Mouse (Mus musculus) common myeloid progenitor, adult 5-6 weeks (primary cell): ENCODE results near the gene Peak1. TPM values are rescaled to one million over a fixed set of nuclear protein-coding genes. Genes with fewer than 3 reads are reported as not detected.

Experiments
- ATAC-seq: replicated peaks from 2 replicates; pipeline ENCODE4 v1.8.0; 2016; ENCODE audit warnings: low read depth, mild to moderate bottlenecking, moderate TSS enrichment, inconsistent platforms; ENCODE audit not compliant: poor library complexity, severe bottlenecking
- total RNA-seq: library from RNA; stranded (forward); fragments of 200-1000, 187-1606 nt; gene quantifications from 2 replicates; pipeline ENCODE4 v1.2.3, GENCODE M21; 2017

Gene Peak1
- 24.8 and 30.2 TPM in 2 replicates for total RNA-seq

DNA sequence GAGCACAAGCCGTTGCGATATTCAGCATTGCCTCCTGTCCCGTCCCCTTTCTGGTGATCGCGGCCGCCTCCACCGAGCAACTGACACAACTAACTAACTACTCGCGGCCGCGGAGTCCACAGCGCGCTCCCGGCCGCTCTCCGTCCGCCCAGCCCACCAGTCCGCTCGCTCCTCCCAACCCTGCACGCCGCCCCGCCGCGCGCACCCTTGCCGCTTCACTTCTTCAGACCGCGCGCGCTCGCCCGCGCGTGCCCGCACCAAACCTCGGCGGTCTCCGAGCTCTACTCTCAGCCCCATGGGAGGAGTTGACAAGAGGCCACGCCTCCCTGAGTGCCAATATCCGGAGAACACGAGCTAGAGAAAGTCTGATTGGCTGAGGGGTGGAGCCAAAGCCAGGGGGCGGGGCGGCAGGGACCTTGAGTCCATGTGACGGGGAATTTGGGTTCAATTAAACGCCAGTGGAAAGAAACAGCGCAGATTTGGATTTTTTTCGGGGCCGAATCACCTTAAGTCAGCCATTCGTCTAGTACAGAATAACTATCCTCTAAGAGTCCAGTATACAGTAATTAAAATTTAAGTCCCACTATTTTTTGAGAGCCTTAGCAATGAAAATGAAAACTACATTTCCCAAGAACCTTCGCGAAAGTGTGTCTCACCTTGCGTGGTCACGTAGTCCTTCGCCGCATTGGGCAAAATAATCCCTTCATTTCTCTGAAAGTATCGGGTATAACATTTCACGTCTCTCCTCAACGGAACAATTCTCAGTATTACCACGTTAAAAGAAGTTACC, at the start of gene Peak1, which contains the start of gene Hmg20a:
Gene Peak1 (minus strand): TSS at position 120 of the 790 bp plus-strand sequence.
Gene Hmg20a (plus strand): TSS at position 662 of the 790 bp plus-strand sequence.
- ATAC-seq = peak; percentile 87

DNA sequence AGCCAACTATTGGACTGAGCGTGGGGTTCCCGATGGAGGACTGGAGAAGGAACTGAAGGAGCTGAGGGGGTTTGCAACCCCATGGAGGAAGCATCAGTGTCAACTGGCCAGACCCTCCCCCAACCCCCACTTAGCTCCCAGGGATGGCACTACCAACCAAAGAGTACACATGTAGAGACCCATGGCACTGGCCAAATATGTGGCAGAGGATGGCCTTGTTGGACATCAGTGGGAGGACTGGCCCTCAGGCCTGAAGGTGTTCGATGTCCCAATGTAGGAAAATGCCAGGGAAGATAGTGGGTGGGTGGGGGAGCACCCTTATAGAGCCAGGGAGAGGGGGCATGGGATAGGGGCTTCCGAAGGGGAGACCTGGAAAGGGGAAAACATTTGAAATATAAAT, 48.4 kb upstream of the Peak1 start:
- ATAC-seq = no peak

GRCm38 (mm10) chr9:56464863-56465654, 47.2 kb upstream of the Peak1 start:
- ATAC-seq = peak; percentile 94

DNA sequence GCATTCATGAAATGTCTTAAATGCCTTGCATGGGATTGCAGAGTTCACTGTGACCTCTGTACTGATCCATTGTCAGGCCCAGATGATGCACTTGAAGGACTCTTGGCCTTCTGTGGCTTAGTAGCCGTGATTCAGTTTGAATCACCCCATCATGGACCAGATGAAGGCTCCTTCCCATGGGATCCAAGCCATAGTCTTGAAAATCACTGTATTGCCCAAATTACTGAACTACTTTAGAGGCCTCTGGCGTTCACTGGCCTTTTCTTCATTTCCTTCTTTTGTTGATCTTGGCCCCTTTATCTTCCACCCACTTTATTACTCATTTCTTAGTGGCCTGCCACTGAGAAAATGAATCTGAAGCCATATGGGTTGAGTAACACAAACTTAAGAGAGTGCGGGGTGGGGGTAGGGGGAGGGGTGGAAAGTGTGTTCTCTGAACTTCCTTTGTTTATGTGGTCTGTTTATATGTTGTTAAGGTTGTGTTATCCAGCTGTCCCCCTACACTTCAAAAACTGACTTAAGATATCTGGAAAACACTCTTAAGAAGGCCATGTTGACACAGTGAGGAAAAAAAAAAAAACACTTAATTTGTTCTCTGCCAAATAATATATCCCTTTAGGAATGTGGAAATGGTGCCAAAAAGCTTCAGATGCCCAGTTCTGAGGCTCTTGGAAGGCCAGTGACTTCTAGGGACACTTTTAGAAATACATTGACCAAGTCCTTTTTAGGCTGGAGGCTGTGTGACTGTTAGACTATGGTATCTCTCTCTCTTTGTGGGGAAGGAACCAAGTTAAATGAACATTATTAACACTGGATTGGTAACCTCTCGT, 46.0 kb upstream of the Peak1 start:
- no peak for ATAC-seq

DNA sequence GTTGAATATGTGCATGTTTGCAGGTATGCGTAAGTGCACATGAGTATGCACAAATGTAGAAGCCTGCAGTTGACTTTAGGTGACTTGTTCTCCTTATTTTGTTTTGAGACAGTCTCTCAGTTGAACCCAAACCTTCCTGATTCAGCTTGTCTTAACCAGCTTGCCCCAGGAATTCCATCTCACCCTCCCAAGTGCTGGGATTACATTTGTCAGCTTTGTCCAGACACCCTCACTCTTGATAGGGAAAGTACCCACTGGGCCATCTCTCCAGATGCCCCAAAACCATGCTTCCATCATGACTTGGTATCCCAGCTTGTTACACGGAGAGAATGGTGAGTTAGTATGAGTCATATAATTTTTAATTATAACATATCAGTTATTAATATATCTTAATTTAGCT, 45.2 kb upstream of the Peak1 start:
- no peak for ATAC-seq

GRCm38 (mm10) chr9:56462606-56463005, 44.7 kb upstream of the Peak1 start:
- no peak for ATAC-seq

GRCm38 (mm10) chr9:56460987-56461386, 43.1 kb upstream of the Peak1 start:
- ATAC-seq = no peak

GRCm38 (mm10) chr9:56456426-56456825, 38.6 kb upstream of the Peak1 start:
- ATAC-seq = no peak

GRCm38 (mm10) chr9:56453038-56453815, 35.4 kb upstream of the Peak1 start:
- ATAC-seq = no peak

DNA sequence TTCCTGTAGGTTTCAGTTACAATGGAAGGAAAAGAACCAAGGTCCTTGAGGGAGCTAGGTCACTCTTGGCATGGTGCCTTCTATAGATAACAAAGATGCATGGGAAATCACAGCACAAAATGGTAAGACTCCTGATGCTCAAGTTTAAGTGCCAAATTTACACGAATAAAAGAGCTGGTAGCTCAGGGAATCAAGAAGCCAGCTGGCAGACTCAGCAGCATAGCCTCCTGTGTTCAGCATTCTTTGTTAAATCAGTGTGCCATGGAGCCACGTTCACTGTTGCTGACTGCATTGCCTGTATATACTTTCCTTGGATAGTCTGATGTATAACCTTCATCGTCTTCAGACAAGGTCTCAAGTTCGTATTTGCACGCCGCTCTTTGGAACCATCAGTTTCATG, 33.7 kb upstream of the Peak1 start:
- ATAC-seq = no peak

- no peak for ATAC-seq
Observed at GRCm38 (mm10) chr9:56439699-56440098, 21.8 kb upstream of the Peak1 start.

DNA sequence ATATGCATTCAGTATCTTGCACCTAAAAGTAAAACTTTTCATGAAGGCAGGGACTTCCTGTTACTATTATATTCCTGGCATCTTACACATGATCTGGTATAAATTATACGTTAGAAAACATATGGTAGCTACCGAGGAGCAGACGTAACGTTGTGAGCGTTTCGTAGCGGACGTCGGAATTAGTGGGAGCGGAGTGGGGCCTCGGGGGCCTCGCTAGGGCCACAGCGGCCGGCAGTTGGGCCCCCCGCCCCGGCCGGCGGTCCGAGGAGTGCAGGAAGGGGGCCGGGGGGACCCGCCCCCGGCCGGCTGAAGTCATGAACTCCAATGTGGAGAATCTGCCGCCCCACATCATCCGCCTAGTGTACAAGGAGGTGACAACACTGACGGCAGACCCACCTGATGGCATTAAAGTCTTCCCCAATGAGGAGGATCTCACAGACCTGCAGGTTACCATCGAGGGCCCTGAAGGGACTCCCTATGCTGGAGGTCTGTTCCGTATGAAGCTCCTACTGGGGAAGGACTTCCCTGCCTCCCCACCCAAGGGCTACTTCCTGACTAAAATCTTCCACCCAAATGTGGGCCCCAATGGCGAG, 19.5 kb upstream of the Peak1 start:
- ATAC-seq = peak; percentile 74; the same call in 1 of the 2 replicates

DNA sequence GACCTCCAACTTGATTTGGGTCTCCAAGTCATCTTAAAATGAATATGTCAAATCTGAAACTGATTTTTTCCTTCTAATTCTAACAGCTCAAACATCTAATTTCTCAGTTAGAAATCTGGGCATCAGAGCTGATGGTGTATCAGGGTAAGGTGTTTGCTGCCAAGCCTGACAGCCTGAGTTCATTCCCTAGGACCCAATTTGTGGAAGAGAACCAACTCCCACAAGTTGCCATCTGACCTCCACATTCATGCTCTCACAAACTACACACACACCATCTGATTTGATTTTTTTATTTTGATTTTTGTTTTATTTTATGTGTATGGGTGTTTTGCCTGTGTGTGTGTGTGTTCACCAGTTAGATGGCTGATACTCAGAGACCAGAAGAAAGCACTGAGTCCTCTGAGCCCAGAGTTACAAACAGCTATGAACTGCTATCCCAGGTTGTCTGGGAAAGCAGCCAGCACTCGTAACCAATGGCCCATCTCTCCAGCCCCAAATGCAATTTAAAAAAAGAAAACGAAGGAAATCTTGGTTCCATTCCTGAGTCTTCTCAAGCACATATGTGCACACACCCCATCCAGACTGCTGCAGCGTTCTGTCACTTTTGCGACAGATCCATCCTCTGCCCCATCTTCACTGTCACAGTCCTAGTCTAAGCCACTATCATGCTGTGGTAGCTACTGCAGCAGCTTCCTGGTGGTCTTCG, 18.1 kb upstream of the Peak1 start:
- no peak for ATAC-seq

GRCm38 (mm10) chr9:56424861-56425260, 7.0 kb upstream of the Peak1 start:
- peak; percentile 39; the same call in 1 of the 2 replicates for ATAC-seq

DNA sequence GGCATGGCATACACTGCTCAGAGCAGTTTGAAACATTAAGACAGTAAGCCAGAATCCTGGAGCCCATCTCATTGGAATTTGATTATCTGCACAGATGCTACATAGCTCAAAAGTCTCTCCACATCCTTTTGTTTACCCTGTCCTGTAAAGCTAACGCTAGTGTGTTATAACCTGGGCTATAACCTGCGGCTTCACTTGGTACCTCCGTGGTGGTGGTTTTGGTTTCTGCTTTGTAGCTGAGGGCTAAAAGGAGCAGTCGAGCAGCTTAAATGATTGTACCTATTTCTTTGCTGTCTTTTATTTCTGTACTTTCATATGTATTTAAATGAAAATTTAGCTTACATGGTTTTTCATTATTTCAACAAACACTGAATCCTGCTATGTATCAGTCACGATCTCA, 4.1 kb upstream of the Peak1 start:
- no peak for ATAC-seq

GRCm38 (mm10) chr9:56420892-56421601, 3.2 kb upstream of the Peak1 start:
- ATAC-seq = no peak

DNA sequence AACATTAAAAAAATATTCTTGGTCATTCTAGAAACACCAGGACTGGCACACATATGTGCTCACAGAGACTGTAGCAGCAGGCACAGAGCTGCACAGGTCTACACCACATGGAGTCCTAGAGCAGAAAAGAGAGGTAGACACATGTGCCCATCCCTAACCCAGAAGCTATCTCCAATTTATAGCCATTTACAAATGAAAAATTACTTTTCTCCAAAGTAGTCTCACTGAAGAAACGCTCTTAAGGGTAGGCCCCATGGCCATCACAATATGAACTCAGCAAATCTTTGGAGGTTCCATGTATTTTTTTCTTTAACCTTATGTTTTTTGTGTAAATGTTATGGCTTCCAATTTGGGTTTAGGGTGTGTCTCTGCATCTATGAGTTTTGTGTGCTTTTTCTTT, 2.4 kb upstream of the Peak1 start:
- no peak for ATAC-seq

GRCm38 (mm10) chr9:56418738-56419239, 922 bp upstream of the Peak1 start:
- peak; percentile 64 for ATAC-seq
